Mouse (Mus musculus) liver, embryonic 15.5 days (tissue): ENCODE measurements around the gene Tnk1. TPM values are rescaled to one million over a fixed set of nuclear protein-coding genes. Genes with fewer than 3 reads are reported as not detected.

Experiments
- ATAC-seq: fragments of 200-750 bp; cut with Nextera tagmentation; 2 replicates; pipeline ENCODE4 v1.8.0; 2017; ENCODE audit warnings: moderate number of reproducible peaks, mild to moderate bottlenecking, moderate library complexity; ENCODE audit not compliant: insufficient read depth
- H3K27ac ChIP-seq: fragments of 300-500 bp; sonication (generic); replicated peaks from 2 replicates; pipeline ENCODE4 v1.5.1; 2015; ENCODE audit warnings: mild to moderate bottlenecking, inconsistent platforms
- H3K27me3 ChIP-seq: fragments of 300-500 bp; sonication (generic); 2 replicates; pipeline ENCODE4 v1.6.1; 2015; ENCODE audit warnings: mild to moderate bottlenecking, inconsistent platforms
- H3K36me3 ChIP-seq: fragments of 300-500 bp; sonication (generic); replicated peaks from 2 replicates; pipeline ENCODE4 v1.6.1; 2015; ENCODE audit warnings: moderate library complexity, mild to moderate bottlenecking, inconsistent platforms
- H3K4me1 ChIP-seq: fragments of 300-500 bp; sonication (generic); replicated peaks from 2 replicates; pipeline ENCODE4 v1.6.1; 2015; ENCODE audit warnings: inconsistent platforms
- H3K4me2 ChIP-seq: fragments of 300-500 bp; sonication (generic); 2 replicates; pipeline ENCODE4 v1.6.1; 2015; ENCODE audit warnings: moderate library complexity, mild to moderate bottlenecking, inconsistent platforms
- H3K4me3 ChIP-seq: fragments of 300-500 bp; sonication (generic); replicated peaks from 2 replicates; pipeline ENCODE4 v1.5.1; 2015; ENCODE audit warnings: mild to moderate bottlenecking, inconsistent platforms
- H3K9ac ChIP-seq: fragments of 300-500 bp; sonication (generic); 2 replicates; pipeline ENCODE4 v1.6.1; 2015; ENCODE audit warnings: moderate library complexity, mild to moderate bottlenecking, inconsistent platforms
- H3K9me3 ChIP-seq: fragments of 300-500 bp; sonication (generic); replicated peaks from 2 replicates; pipeline ENCODE4 v1.6.1; 2016; ENCODE audit warnings: inconsistent platforms
- WGBS: fragments of 180-500 bp; shearing (Covaris S2); methylation state at CpG from one replicate; pipeline ENCODE4 v1.1.7; 2015; ENCODE audit warnings: mixed read lengths; ENCODE audit not compliant: insufficient replicate concordance; 5-methylcytosine and 5-hydroxymethylcytosine counted together
- polyA plus RNA-seq: library from polyadenylated mRNA; unstranded; fragments of >200 nt; fragmentation: Nextera tagmentation; extraction: Ambion mirVana; gene quantifications from 2 replicates; pipeline ENCODE4 v1.2.1, GENCODE M21; 2015

Gene Tnk1
- polyA plus RNA-seq, 1 experiment from 2014 or later, result 0.60 TPM

DNA sequence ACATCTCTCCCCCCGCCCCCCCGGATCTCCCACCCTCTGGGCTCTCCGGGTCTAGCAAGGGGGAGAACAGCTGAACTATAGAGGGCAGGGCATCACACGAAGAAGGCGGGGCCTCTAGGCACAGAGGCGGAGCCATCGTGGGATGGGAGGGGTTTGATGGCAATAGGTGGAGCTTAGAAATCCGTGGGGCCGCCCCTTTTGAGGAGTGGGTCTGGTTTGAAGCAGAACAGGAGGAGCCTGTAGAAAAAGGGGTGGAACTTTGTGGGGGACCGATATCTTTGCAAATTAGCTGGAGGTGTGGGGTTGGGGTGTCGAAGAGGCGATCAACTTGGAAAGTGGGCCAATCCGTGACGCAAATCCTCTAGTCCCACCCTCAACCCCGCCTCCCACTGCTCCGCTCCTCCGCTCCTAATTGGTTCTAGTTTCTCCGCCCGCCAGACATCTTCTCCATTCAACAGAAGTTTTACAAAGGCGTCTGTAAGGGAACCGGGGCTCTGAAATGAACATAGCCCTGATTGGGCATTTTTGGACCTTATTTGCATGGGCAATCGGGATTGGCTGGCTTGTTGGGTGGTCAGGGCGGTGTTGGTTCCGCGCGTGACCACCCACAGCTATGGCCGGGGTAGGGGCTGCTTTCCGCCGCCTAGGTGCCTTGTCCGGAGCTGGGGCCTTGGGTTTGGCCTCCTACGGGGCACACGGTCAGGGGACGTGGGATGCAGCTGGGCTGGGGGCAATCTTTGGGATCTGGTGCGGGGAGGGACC, 20.4 kb downstream of the Tnk1 start, which contains the start of gene Tmem256:
Gene Tmem256 (plus strand): TSS at position 563 of the 762 bp plus-strand sequence.
- Histone ChIP-seq H3K27ac (peak within 1 kb of the TSS; percentile 92), H3K4me3 (peak within 1 kb of the TSS; percentile 78), H3K27me3 (peaks cover 48% of the 10 kb centered on the region), H3K36me3 (0 out of 2 replicates have a peak, but pooled peaks cover 4% of the 10 kb centered on the region), H3K4me2 (peak within 1 kb of the TSS; percentile 95), H3K4me1 (peaks cover 72% of the 10 kb centered on the region), H3K9me3 (no peaks in the 10 kb centered on the region), H3K9ac (peak within 1 kb of the TSS; percentile 81)
- peak; percentile 89 for ATAC-seq
- under 1% methylated on average over 34 of the region's 34 CpGs for WGBS

GRCm38 (mm10) chr11:69837604-69837951, 21.0 kb downstream of the Tnk1 start, which contains the start of gene Nlgn2:
Nlgn2 (minus strand) TSS chr11:69837784.
- H3K27me3 ChIP-seq, result peaks cover 53% of the 10 kb centered on the region
- ATAC-seq, result peak; percentile 26
- peaks cover 67% of the 10 kb centered on the region for H3K4me1 ChIP-seq

DNA sequence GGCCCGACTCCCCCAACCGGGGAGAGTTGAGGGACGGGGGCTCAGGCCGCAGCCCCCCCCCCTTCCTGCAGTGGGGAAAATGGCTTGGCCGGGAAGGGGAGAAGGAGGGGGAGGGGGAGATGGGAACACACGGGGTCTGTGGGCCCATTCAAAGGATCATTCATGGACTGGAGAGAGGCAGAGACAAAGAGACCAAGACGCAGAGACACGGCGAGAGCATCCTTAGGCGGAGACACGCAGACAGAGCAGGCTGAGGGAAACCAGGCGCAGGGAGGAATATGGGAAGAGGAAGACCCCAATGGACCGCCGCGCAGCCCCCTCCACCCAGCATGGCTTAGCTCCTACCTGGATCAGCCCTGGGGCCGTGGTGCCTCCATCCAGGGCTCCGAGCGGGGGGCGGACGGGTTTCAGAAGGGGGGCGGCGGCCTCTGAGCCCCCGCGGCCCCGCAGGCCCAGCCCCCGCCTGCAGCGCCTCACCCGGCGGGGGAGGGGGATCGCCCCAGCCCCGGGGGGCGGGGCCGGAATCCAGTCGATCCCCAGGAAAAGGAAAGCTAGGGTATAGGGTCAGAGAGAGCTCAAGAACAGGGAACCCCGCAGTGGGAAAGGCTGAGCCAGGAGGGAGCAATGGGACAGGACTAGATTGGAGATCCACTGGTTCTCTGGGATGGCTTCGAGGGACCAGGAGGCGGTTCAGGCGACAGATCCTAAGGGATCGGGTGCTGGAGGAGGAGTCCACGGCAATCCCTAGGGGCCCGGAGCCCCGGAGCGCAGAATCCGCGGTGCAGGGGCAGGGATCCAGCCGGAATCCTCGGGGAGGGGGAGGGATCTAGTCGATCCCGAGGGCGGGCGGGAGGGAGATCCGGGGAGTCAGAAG, 21.6 kb downstream of the Tnk1 start:
- Histone ChIP-seq H3K4me1 (peaks cover 66% of the 10 kb centered on the region), H3K4me2 (peak overlapping the region; percentile 95), H3K9ac (peak overlapping the region; percentile 57), H3K27me3 (peaks cover 60% of the 10 kb centered on the region), H3K36me3 (0 out of 2 replicates have a peak, but pooled peaks cover 4% of the 10 kb centered on the region), H3K9me3 (no peaks in the 10 kb centered on the region), H3K27ac (0 out of 2 replicates have a peak overlapping the region, but pooled peaks have one; percentile 92), H3K4me3 (peak overlapping the region; percentile 78)
- no peak for ATAC-seq
- 2% methylated on average over 51 of the region's 52 CpGs for WGBS

More at GRCm38 (mm10) chr11:69837604-69837951, 21.0 kb downstream of the Tnk1 start, which contains the start of gene Nlgn2:
- H3K27ac ChIP-seq, result peak within 1 kb of the TSS; percentile 92
- H3K4me3 ChIP-seq, result peak within 1 kb of the TSS; percentile 78
- H3K9ac ChIP-seq, result peak within 1 kb of the TSS; percentile 81
- 0 out of 2 replicates have a peak, but pooled peaks cover 4% of the 10 kb centered on the region for H3K36me3 ChIP-seq
- 0% methylated on average over 32 of the region's 32 CpGs for WGBS
- peak within 1 kb of the TSS; percentile 95 for H3K4me2 ChIP-seq
- no peaks in the 10 kb centered on the region for H3K9me3 ChIP-seq

- Histone ChIP-seq H3K9me3 (no peaks in the 10 kb centered on the region), H3K27me3 (peaks cover 65% of the 10 kb centered on the region), H3K4me2 (no peak overlapping the region), H3K27ac (no peak overlapping the region), H3K9ac (no peak overlapping the region), H3K4me3 (no peak overlapping the region), H3K4me1 (peaks cover 66% of the 10 kb centered on the region), H3K36me3 (0 out of 2 replicates have a peak, but pooled peaks cover 4% of the 10 kb centered on the region)
- no peak for ATAC-seq
- 26% methylated on average over 4 of the region's 4 CpGs for WGBS
Observed at GRCm38 (mm10) chr11:69835966-69836335, 22.6 kb downstream of the Tnk1 start.

GRCm38 (mm10) chr11:69835326-69835965, 23.1 kb downstream of the Tnk1 start:
- Histone ChIP-seq H3K4me3 (no peak overlapping the region), H3K9me3 (no peaks in the 10 kb centered on the region), H3K36me3 (0 out of 2 replicates have a peak, but pooled peaks cover 4% of the 10 kb centered on the region), H3K9ac (no peak overlapping the region), H3K27ac (no peak overlapping the region), H3K4me2 (0 out of 2 replicates have a peak overlapping the region, but pooled peaks have one; percentile 10), H3K4me1 (peaks cover 66% of the 10 kb centered on the region), H3K27me3 (peaks cover 70% of the 10 kb centered on the region)
- ATAC-seq, result no peak
- 27% methylated on average over 9 of the region's 9 CpGs for WGBS

DNA sequence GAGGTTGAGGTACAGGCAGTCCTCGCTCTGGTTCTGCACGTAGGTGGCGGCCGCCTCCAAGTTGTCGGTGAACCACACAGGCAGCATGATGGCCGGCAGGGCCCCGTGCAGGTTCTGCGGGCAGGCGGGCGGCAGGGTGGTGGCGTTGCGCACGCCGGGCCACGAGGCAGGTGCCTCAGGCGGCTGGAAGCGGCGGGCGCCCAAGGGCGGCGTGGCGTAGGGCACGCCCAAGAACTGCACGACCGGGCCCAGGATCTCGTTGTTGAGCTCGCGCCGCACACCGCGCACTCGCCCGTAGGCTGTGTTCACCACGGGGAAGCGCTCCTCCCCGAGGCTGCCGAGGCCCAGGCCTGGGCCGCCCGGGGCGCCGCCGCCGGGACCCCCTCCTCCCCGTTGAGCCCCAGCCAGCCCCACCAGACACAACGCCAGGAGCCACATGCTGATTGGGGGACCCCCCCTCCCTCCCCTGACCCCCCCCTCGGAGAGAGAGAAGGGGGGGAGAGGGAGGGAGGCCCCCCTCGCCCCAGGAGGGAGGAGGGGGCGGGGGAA, 24.5 kb downstream of the Tnk1 start:
- H3K4me3 ChIP-seq, result peak overlapping the region; percentile 51
- H3K9me3 ChIP-seq, result no peaks in the 10 kb centered on the region
- ATAC-seq, result peak; percentile 19
- peaks cover 72% of the 10 kb centered on the region for H3K27me3 ChIP-seq
- no peaks in the 10 kb centered on the region for H3K36me3 ChIP-seq
- peak overlapping the region; percentile 65 for H3K9ac ChIP-seq
- H3K27ac ChIP-seq, result 0 out of 2 replicates have a peak overlapping the region, but pooled peaks have one; percentile 14
- peak overlapping the region; percentile 84 for H3K4me2 ChIP-seq
- WGBS, result 5% methylated on average over 47 of the region's 48 CpGs
- peaks cover 55% of the 10 kb centered on the region for H3K4me1 ChIP-seq

- H3K27ac ChIP-seq, result no peak overlapping the region
- ATAC-seq, result no peak
- peak overlapping the region; percentile 65 for H3K9ac ChIP-seq
- H3K27me3 ChIP-seq, result peaks cover 72% of the 10 kb centered on the region
- peak overlapping the region; percentile 84 for H3K4me2 ChIP-seq
- H3K36me3 ChIP-seq, result no peaks in the 10 kb centered on the region
- WGBS, result 38% methylated on average over 8 of the region's 8 CpGs
- H3K9me3 ChIP-seq, result no peaks in the 10 kb centered on the region
- peaks cover 50% of the 10 kb centered on the region for H3K4me1 ChIP-seq
- peak overlapping the region; percentile 51 for H3K4me3 ChIP-seq
Observed at GRCm38 (mm10) chr11:69833554-69833953, 25.0 kb downstream of the Tnk1 start.

- Histone ChIP-seq H3K4me3 (no peak overlapping the region), H3K27ac (no peak overlapping the region), H3K4me1 (peaks cover 8% of the 10 kb centered on the region), H3K9ac (no peak overlapping the region), H3K36me3 (peaks cover 5% of the 10 kb centered on the region; the same call in 1 of the 2 replicates), H3K27me3 (peaks cover 36% of the 10 kb centered on the region), H3K9me3 (no peaks in the 10 kb centered on the region), H3K4me2 (no peak overlapping the region)
- ATAC-seq, result no peak
- WGBS, result 78% methylated on average over 5 of the region's 5 CpGs
Observed at GRCm38 (mm10) chr11:69828832-69829231, 29.7 kb downstream of the Tnk1 start.

DNA sequence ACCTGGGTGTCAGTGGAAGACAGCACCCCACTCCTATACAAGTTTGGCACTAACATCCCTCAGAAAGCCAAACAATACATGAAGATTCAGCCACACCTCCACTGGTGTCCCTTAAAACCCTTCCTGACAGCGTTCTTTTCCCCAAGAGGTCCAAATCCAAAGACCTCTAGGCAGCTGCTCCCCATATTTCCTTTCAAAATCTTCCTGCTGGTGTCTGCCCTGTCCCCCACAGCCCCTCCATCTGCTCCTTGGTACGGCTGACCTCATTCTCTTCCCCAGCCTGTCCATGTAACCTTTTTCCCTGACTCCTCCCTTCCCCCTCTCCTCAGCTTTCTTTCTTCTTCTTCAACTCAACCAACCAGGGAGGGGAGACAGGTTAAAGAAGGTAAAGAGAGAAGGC, 35.1 kb downstream of the Tnk1 start:
- Histone ChIP-seq H3K9me3 (no peaks in the 10 kb centered on the region), H3K36me3 (peaks cover 5% of the 10 kb centered on the region; the same call in 1 of the 2 replicates), H3K9ac (no peak overlapping the region), H3K4me1 (no peaks in the 10 kb centered on the region), H3K27ac (no peak overlapping the region), H3K4me3 (no peak overlapping the region), H3K27me3 (peaks cover 9% of the 10 kb centered on the region), H3K4me2 (no peak overlapping the region)
- 58% methylated on average over 2 of the region's 2 CpGs for WGBS
- no peak for ATAC-seq

- H3K4me3 ChIP-seq, result no peak within 1 kb of the TSS
- 73% methylated on average over 3 of the region's 3 CpGs for WGBS
- ATAC-seq, result no peak
Observed at GRCm38 (mm10) chr11:69822080-69822479, 36.5 kb downstream of the Tnk1 start, which contains the start of gene Spem1. Spem1 (minus strand) TSS chr11:69822180.

More at GRCm38 (mm10) chr11:69822080-69822479, 36.5 kb downstream of the Tnk1 start, which contains the start of gene Spem1:
- peaks cover 14% of the 10 kb centered on the region for H3K27me3 ChIP-seq
- H3K4me1 ChIP-seq, result no peaks in the 10 kb centered on the region
- H3K36me3 ChIP-seq, result peaks cover 5% of the 10 kb centered on the region; the same call in 1 of the 2 replicates
- no peaks in the 10 kb centered on the region for H3K9me3 ChIP-seq
- H3K4me2 ChIP-seq, result no peak within 1 kb of the TSS
- H3K27ac ChIP-seq, result no peak within 1 kb of the TSS
- H3K9ac ChIP-seq, result no peak within 1 kb of the TSS
